8 mouse cellular contexts compared by ENCODE assay signal in the genomic region with DNA sequence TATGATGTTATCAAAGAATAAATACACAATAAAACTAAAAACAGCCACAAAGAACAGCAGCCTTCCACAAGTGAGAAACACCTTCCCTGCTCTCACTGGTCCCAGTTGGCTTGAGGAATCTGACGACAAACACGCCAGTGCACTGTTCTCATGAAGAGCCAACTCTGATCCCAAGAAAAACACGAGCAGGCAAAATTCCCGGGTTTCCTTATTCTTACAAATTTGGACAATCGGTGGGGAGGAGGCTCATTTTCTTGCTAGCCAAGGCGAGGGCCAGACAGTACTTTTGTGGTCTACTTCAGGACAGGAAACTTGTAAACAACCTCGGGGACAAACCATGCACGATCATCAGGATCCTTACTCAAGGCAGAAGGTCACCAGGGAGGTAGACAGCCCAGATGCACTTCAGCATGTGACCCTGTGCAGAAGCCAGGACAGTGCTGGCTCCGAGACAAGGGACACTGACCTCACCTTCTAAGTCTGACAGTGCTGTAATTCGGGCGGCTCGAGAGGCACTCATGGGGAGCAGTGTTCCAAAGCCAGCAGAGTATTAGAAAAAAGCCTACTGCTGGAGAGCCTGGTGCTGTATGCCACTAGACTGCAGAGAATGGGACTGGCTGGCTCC.
DNase-seq lines count a peak whose midpoint lies in the region; ATAC-seq and TF ChIP-seq lines count a peak whose summit lies in the region.

No protein-coding gene starts in this region.

- TF ChIP-seq EP300 in liver, postnatal 0 days (IDR thresholded peaks at IDR 0.05; ENCODE audit: low read depth): no peak

- TF ChIP-seq POLR2A in thymus, adult 2 months (IDR thresholded peaks at IDR 0.05; ENCODE audit: control insufficient read depth, extremely low read depth, insufficient read depth, low read length, poor library complexity): no peak

- H3K9ac ChIP-seq in liver, postnatal 0 days (replicated peaks): peak overlapping the region; percentile 19
- no peak overlapping the region for H3K9ac ChIP-seq in forebrain, embryonic 14.5 days (ENCODE audit: low read length)

- TF ChIP-seq CTCF in liver, postnatal 0 days (IDR thresholded peaks at IDR 0.05; ENCODE audit: low read depth): no peak
- TF ChIP-seq CTCF in thymus, adult 2 months (IDR thresholded peaks at IDR 0.05; ENCODE audit: borderline replicate concordance, control insufficient read depth, extremely low read depth, insufficient read depth, low read length, poor library complexity): no peak

- peaks cover 92% of the 10 kb centered on the region for H3K36me3 ChIP-seq in embryonic facial prominence, embryonic 10.5 days (replicated peaks)
- H3K36me3 ChIP-seq in liver, postnatal 0 days (replicated peaks; ENCODE audit: insufficient read depth, low read length): peaks cover 5% of the 10 kb centered on the region; the same call in 1 of the 2 replicates
- H3K36me3 ChIP-seq in thymus, adult 2 months (ENCODE audit: control insufficient read depth, insufficient read depth, low read length): no peaks in the 10 kb centered on the region
- H3K36me3 ChIP-seq in forebrain, embryonic 14.5 days (ENCODE audit: control insufficient read depth, insufficient read depth, low read length): peaks cover 24% of the 10 kb centered on the region

- H3K9me3 ChIP-seq in embryonic facial prominence, embryonic 10.5 days: no peaks in the 10 kb centered on the region
- H3K9me3 ChIP-seq in liver, postnatal 0 days (ENCODE audit: low read length): no peaks in the 10 kb centered on the region
- no peaks in the 10 kb centered on the region for H3K9me3 ChIP-seq in forebrain, embryonic 14.5 days (replicated peaks; ENCODE audit: control insufficient read depth, low read length)

- no peak overlapping the region for H3K4me3 ChIP-seq in embryonic facial prominence, embryonic 10.5 days
- H3K4me3 ChIP-seq in liver, postnatal 0 days (ENCODE audit: low read depth, low read length): no peak overlapping the region
- H3K4me3 ChIP-seq in thymus, adult 2 months (ENCODE audit: control insufficient read depth, insufficient read depth, low read length): no peak overlapping the region
- no peak overlapping the region for H3K4me3 ChIP-seq in forebrain, embryonic 14.5 days (ENCODE audit: low read depth, low read length)

- intact Hi-C loops in heart, postnatal 10 days (cut with DNase I): no loop called here

- DNase-seq in adipocyte (ENCODE audit: low spot score): peak; percentile 92
- DNase-seq in embryonic facial prominence, embryonic 10.5 days (ENCODE audit: low spot score): no peak
- peak; percentile 93 to 95 for DNase-seq in heart, postnatal 10 days
- DNase-seq in liver, postnatal 0 days: peak; percentile 51
- no peak for DNase-seq in thymus, adult 2 months
- no peak for DNase-seq in cerebellum, postnatal 10 days
- no peak for DNase-seq in forebrain, embryonic 14.5 days (ENCODE audit: low spot score)

- peak; percentile 62 for ATAC-seq in liver, postnatal 0 days
- no peak for ATAC-seq in forebrain, embryonic 14.5 days
- no peak for ATAC-seq in granulocyte monocyte progenitor cell, adult 5-6 weeks (replicated peaks; ENCODE audit: poor library complexity, severe bottlenecking)

- WGBS in embryonic facial prominence, embryonic 10.5 days: 83% methylated on average over 12 of the region's 12 CpGs
- 65% methylated on average over 12 of the region's 12 CpGs for WGBS in liver, postnatal 0 days (ENCODE audit: insufficient replicate concordance)
- 87% methylated on average over 12 of the region's 12 CpGs for WGBS in thymus, adult 2 months
- 90% methylated on average over 12 of the region's 12 CpGs for WGBS in forebrain, embryonic 14.5 days

- peak overlapping the region; percentile 68 for H3K27ac ChIP-seq in embryonic facial prominence, embryonic 10.5 days (replicated peaks)
- H3K27ac ChIP-seq in liver, postnatal 0 days (ENCODE audit: low read depth): peak overlapping the region; percentile 52
- no peak overlapping the region for H3K27ac ChIP-seq in thymus, adult 2 months (ENCODE audit: control insufficient read depth, insufficient read depth, low read length)
- H3K27ac ChIP-seq in forebrain, embryonic 14.5 days (ENCODE audit: low read depth, low read length): no peak overlapping the region

- H3K4me2 ChIP-seq in liver, postnatal 0 days (ENCODE audit: low read depth, low read length): no peak overlapping the region
- no peak overlapping the region for H3K4me2 ChIP-seq in forebrain, embryonic 14.5 days (ENCODE audit: low read length)

- H3K4me1 ChIP-seq in embryonic facial prominence, embryonic 10.5 days: peaks cover 58% of the 10 kb centered on the region
- peaks cover 46% of the 10 kb centered on the region for H3K4me1 ChIP-seq in liver, postnatal 0 days (ENCODE audit: insufficient read depth)
- peaks cover 3% of the 10 kb centered on the region; the same call in 1 of the 2 replicates for H3K4me1 ChIP-seq in thymus, adult 2 months (replicated peaks; ENCODE audit: control insufficient read depth, insufficient read depth, low read length)
- H3K4me1 ChIP-seq in forebrain, embryonic 14.5 days (ENCODE audit: control insufficient read depth, insufficient read depth, low read length): no peaks in the 10 kb centered on the region

- no peaks in the 10 kb centered on the region for H3K27me3 ChIP-seq in embryonic facial prominence, embryonic 10.5 days (replicated peaks; ENCODE audit: low read depth, poor library complexity, severe bottlenecking)
- H3K27me3 ChIP-seq in liver, postnatal 0 days (ENCODE audit: insufficient read depth, low read length): no peaks in the 10 kb centered on the region
- no peaks in the 10 kb centered on the region for H3K27me3 ChIP-seq in thymus, adult 2 months (ENCODE audit: control insufficient read depth, insufficient read depth, low read length)
- no peaks in the 10 kb centered on the region for H3K27me3 ChIP-seq in forebrain, embryonic 14.5 days (replicated peaks; ENCODE audit: control insufficient read depth, insufficient read depth, low read length)

Comparison
In these comparisons a context has a peak if more than half of its experiments do, and no peak if none do; other contexts are left out.
1. DNase-seq: peak in adipocyte (single experiment), heart, postnatal 10 days (2 of 2) and liver, postnatal 0 days (single experiment); none in embryonic facial prominence, embryonic 10.5 days (single experiment), thymus, adult 2 months (single experiment), cerebellum, postnatal 10 days (0 of 2) and forebrain, embryonic 14.5 days (single experiment).
2. H3K27ac ChIP-seq: peak in embryonic facial prominence, embryonic 10.5 days (single experiment) and liver, postnatal 0 days (single experiment); none in thymus, adult 2 months (single experiment) and forebrain, embryonic 14.5 days (single experiment).